Mouse (Mus musculus): Measurements from ENCODE around the gene Mpzl1. TPM values are rescaled to one million over a fixed set of nuclear protein-coding genes. Genes with fewer than 3 reads are reported as not detected.

Mpzl1 gene
- polyA plus RNA-seq, 3 experiments from 2014 or later, result 0.70 to 0.77 TPM; not detected in 1

GRCm38 (mm10) chr1:165655482-165655881 is 21.1 kb upstream of the Mpzl1 start:
- ATAC-seq, result no peak

- no peak for ATAC-seq
Measured at GRCm38 (mm10) chr1:165655022-165655421, 20.7 kb upstream of the Mpzl1 start.

- no peak for ATAC-seq
Measured at GRCm38 (mm10) chr1:165653126-165653885, 19.0 kb upstream of the Mpzl1 start.

- ATAC-seq, result no peak
Measured at GRCm38 (mm10) chr1:165652507-165652906, 18.2 kb upstream of the Mpzl1 start.

- ATAC-seq, result no peak
Measured at GRCm38 (mm10) chr1:165651158-165651557, 16.8 kb upstream of the Mpzl1 start.

GRCm38 (mm10) chr1:165645102-165645501 is 10.8 kb upstream of the Mpzl1 start:
- no peak for ATAC-seq

- no peak for ATAC-seq
Measured at GRCm38 (mm10) chr1:165643735-165644134, 9.4 kb upstream of the Mpzl1 start.

- ATAC-seq, result no peak
Measured at GRCm38 (mm10) chr1:165642780-165643311, 8.5 kb upstream of the Mpzl1 start.

- ATAC-seq, result peak; percentile 80
Measured at GRCm38 (mm10) chr1:165641786-165642771, 7.7 kb upstream of the Mpzl1 start.

GRCm38 (mm10) chr1:165641271-165641771 is 7.0 kb upstream of the Mpzl1 start:
- peak; percentile 70 for ATAC-seq

GRCm38 (mm10) chr1:165636289-165636688 is 2.0 kb upstream of the Mpzl1 start:
- no peak for ATAC-seq

GRCm38 (mm10) chr1:165635055-165635897 is 938 bp upstream of the Mpzl1 start:
- ATAC-seq, result no peak

GRCm38 (mm10) chr1:165633345-165633744 is 993 bp downstream of the Mpzl1 start:
- ATAC-seq, result no peak

GRCm38 (mm10) chr1:165631136-165631535 is 3.2 kb downstream of the Mpzl1 start:
- ATAC-seq, result no peak

GRCm38 (mm10) chr1:165629975-165630374 is 4.4 kb downstream of the Mpzl1 start:
- no peak for ATAC-seq

GRCm38 (mm10) chr1:165628603-165629002 is 5.7 kb downstream of the Mpzl1 start:
- no peak for ATAC-seq

GRCm38 (mm10) chr1:165625896-165626295 is 8.4 kb downstream of the Mpzl1 start:
- no peak for ATAC-seq

GRCm38 (mm10) chr1:165625058-165625457 is 9.3 kb downstream of the Mpzl1 start:
- no peak for ATAC-seq

GRCm38 (mm10) chr1:165618201-165618624 is 16.1 kb downstream of the Mpzl1 start:
- ATAC-seq, result no peak

GRCm38 (mm10) chr1:165617166-165617891 is 17.0 kb downstream of the Mpzl1 start:
- ATAC-seq, result no peak

- ATAC-seq, result no peak
Measured at GRCm38 (mm10) chr1:165616652-165617051, 17.7 kb downstream of the Mpzl1 start.

Measured in inflammation-experienced regulatory T-cells, adult 6 months (primary cell).